Mouse (Mus musculus) right cerebral cortex, postnatal 14 days (tissue): ENCODE results near the gene Kcnn1.

Experiments
- DNase-seq: peaks from one replicate; pipeline ENCODE4 v3.0.0; 2022

The Kcnn1 gene

GRCm38 (mm10) chr8:70808239-70808638 is 54.8 kb downstream of the Kcnn1 start, which contains the start of gene Il12rb1:
TSS of gene Il12rb1 (plus strand) at chr8:70808449.
- no peak for DNase-seq

GRCm38 (mm10) chr8:70807304-70807703 is 55.8 kb downstream of the Kcnn1 start:
- no peak for DNase-seq

- DNase-seq: no peak
Observed at GRCm38 (mm10) chr8:70806541-70806940, 56.5 kb downstream of the Kcnn1 start.

GRCm38 (mm10) chr8:70804481-70805206 is 58.4 kb downstream of the Kcnn1 start, which contains the start of gene Mast3:
TSS of gene Mast3 (minus strand) at chr8:70805054.
- peak; percentile 85 for DNase-seq

- DNase-seq: peak; percentile 71
Observed at GRCm38 (mm10) chr8:70803761-70804480, 59.1 kb downstream of the Kcnn1 start.

- DNase-seq: no peak
Observed at GRCm38 (mm10) chr8:70802786-70803510, 60.1 kb downstream of the Kcnn1 start.

- DNase-seq: no peak
Observed at GRCm38 (mm10) chr8:70801830-70802229, 61.2 kb downstream of the Kcnn1 start.

GRCm38 (mm10) chr8:70801156-70801555 is 61.9 kb downstream of the Kcnn1 start:
- peak; percentile 68 for DNase-seq

- peak; percentile 57 for DNase-seq
Observed at GRCm38 (mm10) chr8:70800648-70801047, 62.4 kb downstream of the Kcnn1 start.

- DNase-seq: no peak
Observed at GRCm38 (mm10) chr8:70798281-70798680, 64.8 kb downstream of the Kcnn1 start.

GRCm38 (mm10) chr8:70797081-70798070 is 65.7 kb downstream of the Kcnn1 start:
- peak; percentile 81 for DNase-seq

GRCm38 (mm10) chr8:70796403-70797080 is 66.5 kb downstream of the Kcnn1 start:
- DNase-seq: peak; percentile 84

GRCm38 (mm10) chr8:70795370-70795769 is 67.7 kb downstream of the Kcnn1 start:
- no peak for DNase-seq

- DNase-seq: no peak
Observed at GRCm38 (mm10) chr8:70794215-70794614, 68.8 kb downstream of the Kcnn1 start.

GRCm38 (mm10) chr8:70792700-70793099 is 70.4 kb downstream of the Kcnn1 start:
- DNase-seq: peak; percentile 79
